Mouse (Mus musculus) left cerebral cortex, adult 11 months (tissue): ENCODE measurements around the gene Snx14.

Source experiments
- DNase-seq: peaks from one replicate; pipeline ENCODE4 v3.0.0; 2022; ENCODE audit warnings: low spot score

Gene Snx14

DNA sequence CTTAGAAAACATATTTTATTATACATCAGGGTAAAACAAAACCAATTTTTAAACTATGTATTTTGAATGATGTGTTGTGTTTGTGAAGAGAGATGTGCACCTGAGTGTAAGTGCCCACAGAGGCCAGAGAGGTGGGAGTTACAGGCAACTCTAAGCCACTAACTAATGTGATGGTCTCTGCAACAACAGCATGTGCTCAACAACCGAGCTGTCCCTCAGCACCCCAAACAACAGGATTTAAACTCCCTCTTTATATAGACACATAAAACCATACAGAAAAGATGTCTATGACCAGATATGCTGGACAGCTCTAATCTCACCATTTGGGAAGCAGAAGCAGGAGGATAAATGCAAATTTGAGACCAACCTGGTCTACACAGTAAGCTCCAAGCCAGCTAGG, 58.2 kb downstream of the Snx14 start:
- DNase-seq: no peak

DNA sequence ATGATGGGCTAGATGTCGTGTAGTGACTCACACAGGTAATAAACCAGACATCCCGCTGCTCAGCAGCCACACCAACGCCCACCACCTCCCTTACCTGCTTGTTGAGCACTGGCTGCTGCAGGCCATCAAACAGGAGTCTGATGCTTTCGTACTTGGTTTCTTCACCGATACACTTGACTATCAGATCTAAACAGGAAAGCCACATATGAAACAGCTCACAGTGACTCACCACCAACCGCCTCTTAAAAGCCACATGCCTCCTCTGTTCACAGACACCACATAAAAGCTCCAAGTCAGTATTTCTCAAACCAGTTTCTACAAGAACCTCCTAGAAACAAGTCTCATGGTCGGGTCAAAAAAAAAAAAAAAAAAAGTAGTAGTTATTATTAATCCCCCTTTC, 58.7 kb downstream of the Snx14 start:
- DNase-seq: no peak

DNA sequence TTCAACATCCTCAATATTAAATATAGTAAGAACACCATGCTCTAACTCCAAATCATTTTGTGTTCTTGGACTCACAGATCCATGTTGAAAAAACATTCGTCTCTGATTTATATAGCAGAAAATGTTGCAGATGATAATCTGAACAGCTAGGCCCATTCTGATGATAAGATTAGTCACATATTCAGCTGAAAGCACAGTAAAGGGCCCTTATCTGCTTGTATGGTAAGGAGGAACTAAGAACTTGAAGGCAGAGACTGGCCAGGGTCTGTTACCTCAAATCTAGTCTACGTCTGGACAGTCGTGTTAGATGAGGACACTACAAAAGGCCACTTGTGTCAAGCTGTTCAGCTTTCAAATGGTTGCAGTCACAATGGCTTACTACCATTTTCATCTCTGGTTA, 59.7 kb downstream of the Snx14 start:
- no peak for DNase-seq

DNA sequence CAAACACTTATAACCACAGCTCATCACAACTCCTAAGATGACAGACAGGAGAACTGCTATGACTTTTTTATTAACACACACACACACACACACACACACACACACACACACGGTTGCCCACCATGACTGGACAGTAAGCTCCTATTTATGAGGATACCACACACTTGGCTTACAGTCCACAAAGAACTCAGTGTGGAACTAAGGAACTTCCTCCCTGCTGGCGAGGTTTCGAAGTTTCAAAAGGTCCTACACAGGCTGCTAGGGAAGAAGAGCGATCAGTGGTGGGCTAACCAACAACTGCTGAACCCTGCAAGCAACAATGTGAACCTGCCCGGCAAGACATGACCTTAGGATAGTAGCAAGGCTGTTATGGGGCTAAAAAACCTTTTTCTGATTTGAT, 61.3 kb downstream of the Snx14 start:
- no peak for DNase-seq

DNA sequence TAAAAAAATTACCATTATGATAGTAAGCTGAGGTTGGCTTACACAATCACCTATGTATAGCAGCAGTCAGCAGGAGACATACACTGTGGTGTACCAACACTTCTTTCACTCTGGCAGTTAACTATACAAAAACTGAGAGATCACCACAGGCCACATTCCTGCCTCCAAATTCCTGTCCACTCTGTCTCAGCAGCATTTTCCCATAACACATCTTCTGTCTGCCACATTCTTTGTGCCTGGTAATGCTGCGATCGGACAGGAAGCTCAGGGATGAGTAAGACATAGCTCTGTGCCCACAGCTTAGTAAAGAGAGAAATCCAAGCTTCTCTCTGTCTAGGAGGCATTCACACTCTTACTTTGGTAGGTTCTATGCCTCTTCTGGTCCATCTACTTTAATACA, 65.8 kb downstream of the Snx14 start:
- no peak for DNase-seq

DNA sequence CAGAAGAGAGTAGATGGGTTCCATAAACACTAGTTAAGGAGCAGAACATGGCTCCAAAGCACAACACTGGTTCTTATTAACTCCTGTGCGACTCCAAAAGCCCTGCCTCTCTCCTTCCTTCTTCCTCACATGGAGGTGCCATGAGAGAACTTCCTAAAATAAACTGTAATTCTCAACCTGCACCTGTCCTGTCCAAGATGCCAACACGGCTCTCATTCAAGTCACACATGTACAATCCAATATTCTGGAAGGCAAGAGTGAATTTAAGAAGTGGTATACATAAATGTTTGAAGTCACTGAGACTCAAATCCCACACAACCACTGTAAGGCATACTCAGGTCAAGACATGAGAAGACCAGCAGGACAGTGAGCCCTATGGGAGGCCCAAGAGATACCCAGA, 67.6 kb downstream of the Snx14 start:
- DNase-seq: no peak

DNA sequence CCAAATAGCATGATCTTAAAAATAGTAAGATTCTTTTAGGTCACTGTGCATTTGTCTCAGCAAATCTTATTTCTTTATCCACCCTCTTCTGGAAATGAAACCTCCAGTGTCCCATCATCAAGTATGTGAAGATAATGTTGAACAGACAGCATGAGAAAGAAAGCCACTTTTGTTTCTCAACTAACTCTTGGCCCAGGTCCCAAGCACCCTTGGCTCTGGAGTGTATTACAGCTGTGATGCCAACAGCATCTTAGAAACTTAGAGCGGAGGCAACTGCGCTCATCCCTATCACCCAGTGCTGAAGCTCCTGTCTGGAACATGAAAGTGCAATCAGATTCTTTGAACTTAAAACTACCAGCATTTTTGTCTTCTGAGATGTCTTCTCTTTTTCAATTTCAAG, 69.1 kb downstream of the Snx14 start:
- no peak for DNase-seq

DNA sequence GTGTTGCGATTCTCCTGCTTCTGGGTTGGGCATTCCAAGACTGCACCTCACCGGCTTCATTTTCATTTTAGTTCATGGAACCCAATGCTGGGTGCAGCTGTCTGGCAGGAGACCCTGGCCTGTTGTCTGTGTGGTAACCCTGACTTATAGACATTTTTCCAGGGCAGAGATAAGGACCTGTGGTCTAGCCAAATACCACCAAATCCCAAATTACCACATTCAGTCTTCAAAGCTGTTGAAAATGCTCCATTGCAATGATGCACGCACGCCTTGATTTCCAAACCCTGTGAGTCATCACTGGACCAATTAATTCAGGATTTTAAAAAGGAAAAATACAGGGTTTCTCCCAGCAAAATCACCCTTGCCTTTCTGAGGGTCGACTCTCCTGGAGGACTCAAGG, 70.3 kb downstream of the Snx14 start:
- no peak for DNase-seq

DNA sequence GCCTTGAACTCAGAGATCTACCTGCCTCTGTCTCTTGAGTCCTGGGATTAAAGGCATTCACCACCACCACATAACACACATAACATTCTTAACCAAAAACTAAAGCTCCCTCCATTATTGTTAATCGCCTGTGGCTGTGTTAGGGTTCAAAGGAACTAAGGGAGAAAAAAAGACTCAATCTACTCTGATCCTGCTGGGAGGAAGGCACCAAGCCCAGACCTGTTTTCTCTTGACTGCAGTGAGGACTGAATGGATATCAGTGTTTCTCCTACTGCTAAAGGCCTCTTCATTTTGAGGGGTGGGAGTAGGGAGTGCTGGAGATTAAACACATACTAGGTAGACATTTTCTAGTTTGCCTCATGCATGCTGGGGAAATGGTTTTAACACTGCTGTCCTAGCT, 71.0 kb downstream of the Snx14 start:
- DNase-seq: no peak

DNA sequence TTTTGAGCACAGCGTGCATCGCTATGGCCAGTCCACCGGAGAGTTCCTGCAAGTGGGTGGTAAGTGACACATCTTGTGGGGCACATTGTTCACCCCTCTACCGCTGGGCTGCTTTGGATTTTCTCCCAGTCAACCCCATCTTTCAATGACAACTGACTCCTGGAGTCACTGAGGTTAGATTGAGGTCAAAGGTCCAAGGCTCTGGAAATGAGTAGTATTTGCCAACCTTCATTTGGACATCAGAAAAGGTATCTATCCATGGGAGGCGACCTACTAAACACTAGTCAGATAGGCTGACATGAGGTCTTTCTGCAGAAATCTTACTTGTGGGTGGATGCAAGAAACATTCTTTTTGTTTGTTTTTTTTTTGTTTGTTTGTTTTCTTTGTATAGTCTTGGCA, 71.4 kb downstream of the Snx14 start:
- DNase-seq: no peak

DNA sequence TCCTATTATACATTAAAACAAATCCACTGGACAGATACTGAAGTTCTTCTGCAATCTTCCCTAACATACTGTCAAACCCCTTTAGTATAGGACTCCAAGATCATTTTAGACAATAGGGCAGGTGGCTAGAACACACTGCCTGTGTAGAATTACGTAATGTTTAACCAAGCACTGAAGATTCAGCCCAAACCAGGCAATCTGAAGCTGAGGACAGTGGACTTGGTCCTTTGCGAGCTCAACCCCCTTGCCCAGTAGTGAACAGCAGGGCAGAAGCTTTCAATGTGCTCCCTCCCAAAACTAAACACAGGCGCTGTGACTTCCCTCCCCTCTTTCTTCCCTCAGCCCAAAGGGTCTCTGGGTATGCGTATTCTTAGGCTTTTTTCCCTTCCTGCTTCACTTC, 71.9 kb downstream of the Snx14 start:
- DNase-seq: no peak

DNA sequence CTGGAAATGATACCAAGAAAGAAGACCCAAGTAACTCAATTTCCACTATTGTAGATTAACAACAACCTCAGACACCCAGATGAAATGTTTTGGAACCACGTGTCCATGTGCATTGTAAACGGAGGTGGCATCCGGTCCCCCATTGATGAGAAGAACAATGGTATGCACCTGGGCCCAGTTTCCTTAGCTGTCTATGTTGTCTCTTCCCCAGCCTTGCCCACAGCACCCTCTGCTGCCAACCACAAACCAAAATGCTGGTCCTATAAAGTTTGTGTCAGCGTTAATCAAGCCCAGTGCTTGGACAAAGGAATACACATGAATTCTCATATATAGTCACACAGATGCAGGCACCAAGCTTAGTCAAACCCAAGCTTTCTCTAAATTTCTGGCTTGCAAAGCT, 72.5 kb downstream of the Snx14 start:
- DNase-seq: no peak

DNA sequence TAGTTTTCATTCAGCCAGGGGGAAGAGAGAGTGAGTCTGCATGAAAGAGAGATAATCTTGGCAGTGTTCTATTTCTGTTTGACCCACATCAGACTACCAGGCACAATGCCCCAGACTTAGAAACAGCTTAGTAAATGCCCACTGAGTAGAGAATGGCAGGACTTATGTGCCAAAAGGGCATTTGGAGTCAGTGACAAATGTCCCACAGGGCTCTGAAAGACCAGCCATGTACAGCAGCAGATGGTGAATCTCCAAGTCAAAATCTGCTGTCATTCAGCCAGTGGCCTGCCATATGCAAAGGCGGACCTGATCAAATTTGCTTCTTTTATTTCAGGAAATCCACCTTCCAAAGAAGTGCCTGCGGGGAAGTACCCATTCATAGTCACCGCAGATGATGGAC, 75.7 kb downstream of the Snx14 start:
- DNase-seq: no peak

DNA sequence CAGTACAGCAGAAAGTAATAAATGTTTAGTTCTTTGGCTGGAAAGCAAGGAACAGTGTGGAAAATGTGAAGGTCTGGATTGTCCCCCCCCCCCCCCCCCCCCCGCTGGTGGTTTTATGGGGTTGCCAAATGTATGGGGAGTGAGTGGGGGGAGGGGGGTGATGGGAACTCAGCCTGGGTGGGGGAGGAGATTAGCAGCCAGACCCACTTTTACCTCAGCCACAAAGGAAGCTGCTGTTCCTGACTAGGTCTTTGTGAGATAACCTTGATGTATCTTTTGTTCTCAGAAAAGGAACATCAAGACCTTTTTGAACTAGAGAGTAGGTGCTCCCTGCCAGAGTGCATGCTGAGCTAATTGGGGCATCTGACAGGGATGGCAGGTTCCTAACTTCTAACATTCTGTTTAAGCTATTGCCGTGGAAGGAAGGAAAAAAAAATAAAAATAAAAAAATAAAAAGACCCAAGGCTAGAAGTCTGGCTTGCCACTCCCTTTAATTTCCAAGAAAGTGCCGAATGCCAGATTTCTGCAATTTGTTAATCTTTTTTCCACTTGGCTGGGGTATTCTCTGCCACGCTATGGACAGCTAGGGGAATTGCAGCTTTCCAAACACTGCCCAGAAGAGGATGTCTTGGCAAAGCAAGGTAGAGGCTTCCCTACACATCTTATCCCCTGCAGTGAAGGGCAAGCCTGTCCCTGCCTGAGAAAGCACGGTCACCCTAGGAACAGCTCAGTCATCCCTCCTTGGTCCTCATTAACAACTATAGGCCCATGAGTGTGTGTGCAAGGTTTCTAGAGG, 76.5 kb downstream of the Snx14 start:
- no peak for DNase-seq

DNA sequence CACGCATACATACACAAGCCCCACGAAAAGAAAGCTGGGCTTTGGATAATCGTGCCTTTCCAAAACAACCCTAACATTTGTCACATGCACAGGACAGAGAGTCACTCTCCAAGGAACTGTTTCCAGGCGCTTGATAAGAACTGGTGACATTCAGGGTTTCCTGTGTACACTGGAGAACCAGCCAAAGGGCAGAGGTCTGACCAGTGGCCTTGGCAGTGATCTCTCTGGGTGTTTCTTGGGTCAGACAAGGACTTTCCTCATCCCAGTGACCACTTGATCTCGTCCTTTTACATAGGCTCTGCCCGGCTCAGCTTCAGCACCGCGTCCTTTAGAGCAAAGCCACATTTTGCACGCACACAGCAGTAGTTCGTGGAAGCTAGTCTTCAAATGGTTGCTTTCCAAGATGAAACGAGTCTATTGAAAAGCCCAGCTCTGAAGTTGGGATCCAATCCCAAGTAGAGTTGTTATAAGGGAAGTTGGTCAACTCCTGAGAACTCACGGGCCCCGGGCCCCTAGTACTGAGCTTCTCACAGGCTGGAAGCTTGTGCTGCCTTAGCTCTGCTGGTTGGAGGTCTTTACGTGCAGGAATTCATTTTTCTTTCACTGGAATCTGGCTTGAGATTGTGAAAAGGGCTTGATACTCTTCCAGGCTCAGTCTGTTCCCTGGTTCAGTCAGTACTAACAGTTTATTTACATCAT, 77.4 kb downstream of the Snx14 start:
- no peak for DNase-seq

DNA sequence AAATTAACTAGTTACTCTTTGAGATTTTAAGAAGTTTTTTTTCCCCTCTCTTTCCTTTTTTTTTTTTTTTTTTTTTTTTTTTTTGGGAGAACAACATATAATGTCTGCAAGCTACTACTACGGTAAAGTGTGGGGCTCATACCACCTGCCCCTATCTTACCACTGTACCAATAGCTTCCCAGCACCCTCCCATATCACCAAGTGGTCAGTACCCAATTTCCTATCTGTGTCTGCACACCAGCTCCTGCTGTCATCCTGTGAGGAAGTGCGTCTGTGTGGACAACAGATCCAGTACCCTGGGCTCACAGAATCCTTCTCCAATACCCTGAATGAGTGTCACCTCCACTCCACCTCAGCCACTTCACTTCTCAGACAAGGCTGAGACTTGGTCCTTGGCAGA, 79.6 kb downstream of the Snx14 start:
- DNase-seq: no peak

DNA sequence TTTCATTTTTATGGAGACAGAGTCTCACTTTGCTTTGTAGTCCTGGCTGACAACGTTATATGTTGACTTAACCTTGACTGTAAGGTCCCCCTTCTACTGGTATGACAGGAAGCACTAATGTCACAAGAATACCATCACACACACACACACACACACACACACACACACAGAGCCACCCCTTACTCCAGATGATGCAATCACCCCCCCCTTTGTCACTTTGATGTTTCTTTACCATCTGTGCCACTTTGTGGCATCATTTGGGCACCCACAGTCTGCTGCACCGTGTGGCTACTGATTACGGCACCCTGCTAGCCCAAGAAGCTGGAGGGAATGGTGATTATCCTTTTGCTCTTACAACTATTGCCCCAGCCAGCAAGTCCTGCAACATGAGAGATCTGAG, 81.6 kb downstream of the Snx14 start:
- no peak for DNase-seq

DNA sequence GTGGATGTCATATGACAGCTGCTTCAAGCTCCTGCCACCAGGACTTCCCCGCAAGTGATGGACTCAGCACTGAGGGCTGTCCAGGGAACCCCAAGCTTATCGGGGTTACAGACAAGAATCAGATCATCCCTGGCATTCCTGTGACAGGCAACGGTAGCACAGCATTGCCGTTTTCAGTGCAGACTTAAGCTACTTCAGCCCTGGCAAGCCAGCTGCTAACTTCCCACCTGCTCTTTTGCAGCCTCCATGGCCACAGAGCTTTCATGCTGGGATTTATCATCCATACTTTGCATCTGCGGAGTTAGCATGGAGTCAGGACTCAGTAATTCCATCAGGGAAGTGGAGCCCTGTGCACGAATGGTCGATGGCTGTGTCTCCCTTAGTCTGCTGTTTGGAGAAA, 85.3 kb downstream of the Snx14 start:
- DNase-seq: no peak

DNA sequence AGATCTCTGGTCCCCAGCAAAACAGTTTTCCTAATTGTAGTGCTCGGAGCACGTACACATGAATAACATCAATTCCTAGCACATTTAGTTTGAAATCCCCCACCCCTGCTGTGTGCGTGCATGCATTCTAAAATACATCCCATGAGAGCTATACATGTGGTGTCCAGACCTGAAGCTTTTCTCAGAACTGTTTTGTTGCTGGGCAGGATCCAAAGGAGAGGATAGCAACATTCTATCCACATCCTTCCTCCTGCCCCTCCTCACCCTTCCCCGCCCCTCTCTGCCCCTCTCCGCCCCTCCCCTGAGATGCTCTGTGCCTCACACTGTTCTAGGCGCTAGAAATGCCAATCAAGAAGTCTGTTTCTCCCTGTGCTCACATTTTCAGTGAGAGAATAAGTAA, 86.0 kb downstream of the Snx14 start:
- no peak for DNase-seq

DNA sequence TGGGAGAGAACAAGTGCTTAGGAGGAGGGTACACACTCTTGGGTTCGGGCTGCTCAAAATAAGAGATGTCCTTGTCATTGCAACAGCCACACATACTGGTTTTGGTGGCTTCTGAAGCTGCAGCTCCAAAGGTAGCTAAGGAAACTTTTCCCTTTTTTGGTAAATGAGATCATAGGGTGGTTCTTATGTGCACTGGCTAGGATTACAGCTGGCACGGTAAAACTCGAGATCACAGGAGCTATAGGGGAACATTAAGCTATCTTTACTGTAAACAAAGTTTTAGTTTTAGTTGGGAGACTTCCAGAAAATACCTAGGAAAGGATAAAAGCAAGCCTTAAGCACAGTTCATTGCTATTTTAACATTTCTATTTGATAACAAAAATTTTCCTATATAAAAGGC, 87.6 kb downstream of the Snx14 start:
- DNase-seq: no peak

DNA sequence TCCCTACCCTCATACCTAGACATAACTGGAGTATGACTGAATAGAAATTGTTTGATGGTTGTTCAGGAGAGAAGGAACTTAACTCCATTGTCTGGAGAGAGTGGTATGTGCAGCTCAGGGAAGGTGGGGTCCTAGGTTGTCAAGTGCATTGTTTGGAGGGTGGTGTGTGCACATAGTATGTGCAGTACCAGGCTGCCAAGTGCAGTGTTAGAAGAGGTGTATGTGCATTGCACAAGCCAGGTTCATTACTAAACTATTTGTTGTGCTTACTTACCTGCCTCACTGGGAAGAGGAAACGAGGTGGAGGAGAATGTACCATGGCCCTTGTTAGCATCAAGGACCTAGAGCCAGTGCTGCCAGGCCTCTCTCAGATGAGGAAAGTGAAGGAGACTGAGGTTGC, 88.4 kb downstream of the Snx14 start:
- no peak for DNase-seq

DNA sequence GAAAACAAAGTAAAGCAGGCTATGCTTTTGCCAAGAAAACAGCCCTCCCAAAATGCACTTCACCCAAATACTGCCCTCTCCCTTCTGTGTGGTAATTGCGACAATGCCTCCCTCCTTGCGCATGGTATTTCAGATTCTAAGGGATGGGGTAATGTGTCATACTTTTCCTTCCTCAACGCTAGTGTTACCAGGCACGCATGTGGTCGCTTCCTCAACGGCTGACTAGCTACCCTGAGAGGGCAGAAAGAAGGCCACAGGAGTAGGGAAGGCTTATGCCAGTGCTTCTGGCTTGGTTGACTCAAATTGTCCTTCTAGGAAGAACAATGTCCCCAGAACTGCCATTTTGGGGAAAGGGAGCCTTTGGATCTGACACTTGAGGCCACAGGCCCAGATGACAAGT, 90.1 kb downstream of the Snx14 start:
- DNase-seq: no peak

DNA sequence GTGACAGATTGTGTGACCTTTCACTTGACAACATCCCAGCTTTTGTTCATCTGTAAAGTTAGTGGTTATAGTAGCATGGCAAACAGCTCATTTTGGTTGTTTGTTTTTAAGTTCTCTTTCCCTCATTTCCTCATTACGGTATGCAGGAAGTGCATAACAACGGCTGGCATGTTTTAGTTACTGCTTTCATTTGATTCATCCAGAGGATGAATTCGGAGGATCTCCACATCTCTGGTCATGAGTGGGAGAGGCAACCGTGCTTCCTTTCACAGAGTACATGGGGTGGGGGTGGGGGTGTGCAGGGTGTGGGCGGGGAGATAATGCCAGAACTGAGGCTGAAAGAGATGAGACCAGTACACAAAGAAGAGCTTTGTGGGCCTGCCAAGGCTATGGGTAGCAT, 91.9 kb downstream of the Snx14 start:
- no peak for DNase-seq

DNA sequence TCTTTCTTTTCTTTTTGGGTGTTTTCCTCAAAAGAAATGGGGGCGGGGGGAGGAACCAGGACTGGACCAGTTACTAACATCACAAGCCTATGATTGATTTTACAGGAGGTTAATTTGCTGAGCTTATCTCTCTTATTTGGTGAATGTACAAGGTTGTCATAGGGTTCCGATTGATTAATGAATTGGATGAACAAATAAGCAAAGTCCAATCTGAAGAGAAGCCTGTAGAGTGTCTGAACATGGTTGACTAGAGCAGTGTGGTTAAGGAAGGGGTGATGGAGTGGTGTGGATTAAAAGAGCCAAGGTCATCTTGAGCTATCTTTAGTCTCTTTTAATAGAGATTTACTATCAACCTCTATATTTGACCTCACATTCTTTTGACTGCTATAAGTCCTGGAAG, 94.3 kb downstream of the Snx14 start:
- no peak for DNase-seq
